ENCODE assay signal across 9 mouse cellular contexts in the genomic region with DNA sequence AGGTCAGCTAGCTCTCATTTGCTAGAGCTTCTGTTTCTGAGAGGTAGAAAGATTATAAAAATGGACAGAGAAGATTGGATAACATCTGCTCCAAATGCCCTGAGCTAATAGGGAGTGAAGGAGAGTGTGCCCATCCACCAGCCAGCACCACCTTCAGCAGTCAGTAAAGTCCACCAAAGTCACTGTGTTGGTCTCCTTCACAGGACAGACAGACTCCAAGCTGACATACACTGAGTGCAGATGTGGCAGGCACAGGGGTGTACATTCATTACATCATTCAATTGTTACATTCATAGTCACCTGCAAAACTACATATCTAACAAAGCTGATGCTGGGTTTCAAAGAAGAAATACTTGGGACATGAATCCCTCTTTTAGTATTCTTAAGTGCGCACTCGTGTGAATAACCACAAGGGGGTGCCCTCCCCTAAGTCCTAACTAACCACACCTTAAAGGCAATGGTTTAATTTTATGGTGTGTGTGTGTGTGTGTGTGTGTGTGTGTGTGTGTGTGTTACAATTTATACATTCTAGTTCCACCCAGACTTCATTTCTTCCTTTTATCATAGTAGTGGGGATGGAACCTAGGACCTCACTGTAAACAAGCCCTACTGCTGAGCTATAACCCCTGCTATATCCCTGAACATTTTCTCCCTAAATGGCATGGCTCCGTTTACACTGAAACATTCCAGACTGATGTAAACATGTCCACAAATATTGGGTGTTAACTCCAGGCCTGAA.
DNase-seq lines count a peak whose midpoint lies in the region; ATAC-seq lines count a peak whose summit lies in the region.
"Had no signal": no experiment of that assay in that cellular context is flagged by ENCODE, and none has a peak within 500 bp of the region (broad histone marks: within the 10 kb centered on the region; RNA-seq: fewer than 3 reads in every experiment).

No protein-coding gene starts in this region.

- H3K9ac ChIP-seq in hindbrain, embryonic 14.5 days: no peak overlapping the region
- H3K9ac ChIP-seq in midbrain, embryonic 11.5 days (ENCODE audit: low read length): no peak overlapping the region

- H3K4me1 ChIP-seq in forebrain, embryonic 10.5 days: peaks cover 15% of the 10 kb centered on the region
- no peaks in the 10 kb centered on the region for H3K4me1 ChIP-seq in hindbrain, embryonic 14.5 days (replicated peaks; ENCODE audit: control insufficient read depth, insufficient read depth, low read length)
- H3K4me1 ChIP-seq in midbrain, embryonic 11.5 days (ENCODE audit: control insufficient read depth, insufficient read depth, low read length): no peaks in the 10 kb centered on the region

- 53% methylated on average over 3 of the region's 3 CpGs for WGBS in forebrain, embryonic 10.5 days
- WGBS in hindbrain, embryonic 14.5 days: 51% methylated on average over 3 of the region's 3 CpGs
- WGBS in midbrain, embryonic 11.5 days: 47% methylated on average over 3 of the region's 3 CpGs

- no peaks in the 10 kb centered on the region for H3K9me3 ChIP-seq in forebrain, embryonic 10.5 days
- H3K9me3 ChIP-seq in hindbrain, embryonic 14.5 days (ENCODE audit: control insufficient read depth, low read length): no peaks in the 10 kb centered on the region
- no peaks in the 10 kb centered on the region for H3K9me3 ChIP-seq in midbrain, embryonic 11.5 days (ENCODE audit: control insufficient read depth, low read length)

- no peak overlapping the region for H3K4me2 ChIP-seq in hindbrain, embryonic 14.5 days (replicated peaks)
- H3K4me2 ChIP-seq in midbrain, embryonic 11.5 days: no peak overlapping the region

- H3K27me3 ChIP-seq in forebrain, embryonic 10.5 days (ENCODE audit: poor library complexity, severe bottlenecking): no peaks in the 10 kb centered on the region
- H3K27me3 ChIP-seq in hindbrain, embryonic 14.5 days (ENCODE audit: control insufficient read depth, insufficient read depth, low read length): no peaks in the 10 kb centered on the region
- no peaks in the 10 kb centered on the region for H3K27me3 ChIP-seq in midbrain, embryonic 11.5 days (ENCODE audit: control insufficient read depth, insufficient read depth, low read length)

- peak; percentile 66 for ATAC-seq in hindbrain, embryonic 14.5 days (ENCODE audit: low FRiP score)
- ATAC-seq in midbrain, embryonic 11.5 days (ENCODE audit: low FRiP score): peak; percentile 63

- DNase-seq in cerebellum, postnatal 10 days: peak; percentile 73 to 80
- DNase-seq in cerebellum, adult 9-11 months: no peak
- peak; percentile 14 for DNase-seq in NIH3T3 (ENCODE audit: low read depth)
- peak; percentile 33 for DNase-seq in forebrain, embryonic 10.5 days (ENCODE audit: extremely low spot score, low spot score)
- peak; percentile 67 for DNase-seq in hindbrain, embryonic 14.5 days (ENCODE audit: low spot score)
- peak; percentile 17 to 20 for DNase-seq in left cerebral cortex, adult 8-10 months (ENCODE audit: low spot score in 2 of 2)
- DNase-seq in midbrain, embryonic 11.5 days (ENCODE audit: low spot score, missing footprints): peak; percentile 91
- peak; percentile 65 for DNase-seq in testis, postnatal 10 days (ENCODE audit: low spot score)

- no peaks in the 10 kb centered on the region for H3K36me3 ChIP-seq in forebrain, embryonic 10.5 days (replicated peaks)
- no peaks in the 10 kb centered on the region for H3K36me3 ChIP-seq in hindbrain, embryonic 14.5 days (replicated peaks; ENCODE audit: control insufficient read depth, insufficient read depth)
- no peaks in the 10 kb centered on the region for H3K36me3 ChIP-seq in midbrain, embryonic 11.5 days (ENCODE audit: control insufficient read depth, insufficient read depth, low read length)

- H3K27ac ChIP-seq in forebrain, embryonic 10.5 days: no peak overlapping the region
- H3K27ac ChIP-seq in hindbrain, embryonic 14.5 days: no peak overlapping the region
- H3K27ac ChIP-seq in midbrain, embryonic 11.5 days (ENCODE audit: low read depth, low read length): no peak overlapping the region

- no peak overlapping the region for H3K4me3 ChIP-seq in forebrain, embryonic 10.5 days
- no peak overlapping the region for H3K4me3 ChIP-seq in hindbrain, embryonic 14.5 days (replicated peaks; ENCODE audit: low read length)
- H3K4me3 ChIP-seq in midbrain, embryonic 11.5 days (ENCODE audit: low read depth, low read length): no peak overlapping the region
- H3K4me3 ChIP-seq: erythroblast, embryonic 14.5 days had no signal
